Mouse (Mus musculus) liver, postnatal 0 days (tissue): ENCODE measurements around the gene Tomm70a.
A peak's percentile ranks its signal among the peaks of the same experiment; 100 is the strongest.

Experiments used
- CTCF ChIP-seq: sonication (generic); IDR thresholded peaks from 2 replicates; pipeline ENCODE4 v1.5.1; 2016; ENCODE audit warnings: antibody characterized with exemption, low read depth
- EP300 ChIP-seq: IDR thresholded peaks from 2 replicates; pipeline ENCODE4 v1.6.1; 2016; ENCODE audit warnings: antibody characterized with exemption, low read depth, mild to moderate bottlenecking

GRCm38 (mm10) chr16:57177254-57177653, 55.8 kb downstream of the Tomm70a start:
- TF ChIP-seq EP300 (no peak), CTCF (peak; percentile 79)
